Mouse (Mus musculus): ENCODE results near the gene Gm20481. TPM values are rescaled to one million over a fixed set of nuclear protein-coding genes. Genes with fewer than 3 reads are reported as not detected.
A peak's percentile ranks its signal among the peaks of the same experiment; 100 is the strongest.

Gene Gm20481
- polyA plus RNA-seq, 1 experiment from 2014 or later = not detected

DNA sequence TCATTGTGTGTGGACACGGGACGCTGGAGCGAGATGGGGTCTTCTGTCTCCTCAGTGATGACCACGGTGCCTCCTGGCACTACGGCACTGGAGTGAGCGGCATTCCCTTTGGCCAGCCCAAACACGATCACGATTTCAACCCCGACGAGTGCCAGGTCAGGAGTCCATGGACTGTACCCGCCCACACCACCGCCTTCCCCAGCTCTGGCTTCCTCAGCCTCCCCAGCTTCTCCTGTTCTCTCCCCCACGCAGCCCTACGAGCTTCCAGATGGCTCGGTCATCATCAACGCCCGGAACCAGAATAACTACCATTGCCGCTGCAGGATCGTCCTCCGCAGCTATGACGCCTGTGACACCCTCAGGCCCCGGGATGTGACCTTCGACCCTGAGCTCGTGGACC is 35.7 kb upstream of the Gm20481 start:
- Histone ChIP-seq H3K27me3 (replicated peaks; ENCODE audit: control insufficient read depth, insufficient read depth, low read length) (no peaks in the 10 kb centered on the region), H3K9me3 (replicated peaks; ENCODE audit: control insufficient read depth, low read length) (no peaks in the 10 kb centered on the region), H3K4me2 (ENCODE audit: low read length) (no peak overlapping the region), H3K36me3 (ENCODE audit: control insufficient read depth, insufficient read depth, low read length) (0 out of 2 replicates have a peak, but pooled peaks cover 6% of the 10 kb centered on the region), H3K4me1 (ENCODE audit: control insufficient read depth, insufficient read depth, low read length) (peaks cover 7% of the 10 kb centered on the region; the same call in 1 of the 2 replicates), H3K27ac (ENCODE audit: low read depth, low read length) (peak overlapping the region; percentile 30; the same call in 1 of the 2 replicates), H3K4me3 (ENCODE audit: low read depth, low read length) (no peak overlapping the region), H3K9ac (ENCODE audit: low read length) (no peak overlapping the region)
- 80% methylated on average over 24 of the region's 24 CpGs for whole genome bisulfite sequencing
- ATAC-seq (no peak), DNase-seq (ENCODE audit: low spot score) (no peak)

DNA sequence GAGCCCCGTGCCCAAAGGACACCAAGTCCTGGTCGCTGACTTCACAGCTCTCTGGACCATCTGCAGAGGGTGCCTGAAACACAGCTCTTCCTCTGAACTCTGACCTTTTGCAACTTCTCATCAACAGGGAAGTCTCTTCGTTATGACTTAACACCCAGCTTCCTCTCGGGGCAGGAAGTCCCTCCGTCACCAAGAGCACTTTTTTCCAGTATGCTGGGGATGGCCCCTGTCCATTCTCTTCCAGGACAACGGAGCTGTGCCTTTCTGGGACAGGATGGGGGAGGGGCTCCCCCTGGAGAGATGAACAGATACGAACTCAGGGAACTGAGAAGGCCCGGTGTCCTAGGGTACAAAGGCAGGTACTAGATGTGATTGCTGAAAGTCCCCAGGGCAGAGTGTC is 34.9 kb upstream of the Gm20481 start:
- DNase-seq (ENCODE audit: low spot score) = no peak
- H3K4me3 ChIP-seq (ENCODE audit: low read depth, low read length) = no peak overlapping the region
- no peaks in the 10 kb centered on the region for H3K27me3 ChIP-seq (replicated peaks; ENCODE audit: control insufficient read depth, insufficient read depth, low read length)
- 66% methylated on average over 8 of the region's 8 CpGs for WGBS
- peaks cover 7% of the 10 kb centered on the region; the same call in 1 of the 2 replicates for H3K4me1 ChIP-seq (ENCODE audit: control insufficient read depth, insufficient read depth, low read length)
- no peak for ATAC-seq
- H3K9ac ChIP-seq (ENCODE audit: low read length) = no peak overlapping the region
- H3K9me3 ChIP-seq (replicated peaks; ENCODE audit: control insufficient read depth, low read length) = no peaks in the 10 kb centered on the region
- no peak overlapping the region for H3K4me2 ChIP-seq (ENCODE audit: low read length)
- H3K36me3 ChIP-seq (ENCODE audit: control insufficient read depth, insufficient read depth, low read length) = 0 out of 2 replicates have a peak, but pooled peaks cover 6% of the 10 kb centered on the region
- H3K27ac ChIP-seq (ENCODE audit: low read depth, low read length) = no peak overlapping the region

- H3K4me1 ChIP-seq (ENCODE audit: control insufficient read depth, insufficient read depth, low read length) = no peaks in the 10 kb centered on the region
- H3K4me3 ChIP-seq (ENCODE audit: low read depth, low read length) = no peak overlapping the region
- H3K9ac ChIP-seq (ENCODE audit: low read length) = no peak overlapping the region
- no peak for ATAC-seq
- no peak overlapping the region for H3K27ac ChIP-seq (ENCODE audit: low read depth, low read length)
- no peaks in the 10 kb centered on the region for H3K27me3 ChIP-seq (replicated peaks; ENCODE audit: control insufficient read depth, insufficient read depth, low read length)
- H3K36me3 ChIP-seq (ENCODE audit: control insufficient read depth, insufficient read depth, low read length) = 0 out of 2 replicates have a peak, but pooled peaks cover 6% of the 10 kb centered on the region
- WGBS = 89% methylated on average over 6 of the region's 6 CpGs
- H3K9me3 ChIP-seq (replicated peaks; ENCODE audit: control insufficient read depth, low read length) = no peaks in the 10 kb centered on the region
- H3K4me2 ChIP-seq (ENCODE audit: low read length) = no peak overlapping the region
- DNase-seq (ENCODE audit: low spot score) = no peak
These were observed 31.7 kb upstream of the Gm20481 start for GRCm38 (mm10) chr17:34937960-34938505.

- Histone ChIP-seq H3K9me3 (replicated peaks; ENCODE audit: control insufficient read depth, low read length) (no peaks in the 10 kb centered on the region), H3K4me1 (ENCODE audit: control insufficient read depth, insufficient read depth, low read length) (no peaks in the 10 kb centered on the region), H3K4me2 (ENCODE audit: low read length) (peak overlapping the region; percentile 34), H3K4me3 (ENCODE audit: low read depth, low read length) (peak overlapping the region; percentile 7; the same call in 1 of the 2 replicates), H3K36me3 (ENCODE audit: control insufficient read depth, insufficient read depth, low read length) (no peaks in the 10 kb centered on the region), H3K27ac (ENCODE audit: low read depth, low read length) (no peak overlapping the region; the same call in 1 of the 2 replicates), H3K9ac (ENCODE audit: low read length) (peak overlapping the region; percentile 4; the same call in 1 of the 2 replicates), H3K27me3 (replicated peaks; ENCODE audit: control insufficient read depth, insufficient read depth, low read length) (no peaks in the 10 kb centered on the region)
- DNase-seq (ENCODE audit: low spot score) = no peak
- 5% methylated on average over 15 of the region's 15 CpGs for WGBS
- 0 out of 2 replicates have a peak, but pooled peaks have one; percentile 20 for ATAC-seq
These were observed 28.2 kb upstream of the Gm20481 start for GRCm38 (mm10) chr17:34941344-34942041.

GRCm38 (mm10) chr17:34943128-34943815 is 26.4 kb upstream of the Gm20481 start:
- no peak overlapping the region for H3K9ac ChIP-seq (ENCODE audit: low read length)
- no peak overlapping the region for H3K27ac ChIP-seq (ENCODE audit: low read depth, low read length)
- ATAC-seq = no peak
- H3K27me3 ChIP-seq (replicated peaks; ENCODE audit: control insufficient read depth, insufficient read depth, low read length) = no peaks in the 10 kb centered on the region
- H3K36me3 ChIP-seq (ENCODE audit: control insufficient read depth, insufficient read depth, low read length) = peaks cover 5% of the 10 kb centered on the region; the same call in 1 of the 2 replicates
- no peak for DNase-seq (ENCODE audit: low spot score)
- no peak overlapping the region for H3K4me3 ChIP-seq (ENCODE audit: low read depth, low read length)
- WGBS = 81% methylated on average over 4 of the region's 4 CpGs
- no peak overlapping the region for H3K4me2 ChIP-seq (ENCODE audit: low read length)
- no peaks in the 10 kb centered on the region for H3K9me3 ChIP-seq (replicated peaks; ENCODE audit: control insufficient read depth, low read length)
- H3K4me1 ChIP-seq (ENCODE audit: control insufficient read depth, insufficient read depth, low read length) = no peaks in the 10 kb centered on the region

GRCm38 (mm10) chr17:34944362-34944761 is 25.4 kb upstream of the Gm20481 start:
- Histone ChIP-seq H3K4me3 (ENCODE audit: low read depth, low read length) (no peak overlapping the region), H3K9me3 (replicated peaks; ENCODE audit: control insufficient read depth, low read length) (no peaks in the 10 kb centered on the region), H3K36me3 (ENCODE audit: control insufficient read depth, insufficient read depth, low read length) (peaks cover 13% of the 10 kb centered on the region; the same call in 1 of the 2 replicates), H3K4me1 (ENCODE audit: control insufficient read depth, insufficient read depth, low read length) (no peaks in the 10 kb centered on the region), H3K27ac (ENCODE audit: low read depth, low read length) (no peak overlapping the region), H3K27me3 (replicated peaks; ENCODE audit: control insufficient read depth, insufficient read depth, low read length) (no peaks in the 10 kb centered on the region), H3K4me2 (ENCODE audit: low read length) (no peak overlapping the region), H3K9ac (ENCODE audit: low read length) (no peak overlapping the region)
- ATAC-seq = no peak
- DNase-seq (ENCODE audit: low spot score) = no peak

DNA sequence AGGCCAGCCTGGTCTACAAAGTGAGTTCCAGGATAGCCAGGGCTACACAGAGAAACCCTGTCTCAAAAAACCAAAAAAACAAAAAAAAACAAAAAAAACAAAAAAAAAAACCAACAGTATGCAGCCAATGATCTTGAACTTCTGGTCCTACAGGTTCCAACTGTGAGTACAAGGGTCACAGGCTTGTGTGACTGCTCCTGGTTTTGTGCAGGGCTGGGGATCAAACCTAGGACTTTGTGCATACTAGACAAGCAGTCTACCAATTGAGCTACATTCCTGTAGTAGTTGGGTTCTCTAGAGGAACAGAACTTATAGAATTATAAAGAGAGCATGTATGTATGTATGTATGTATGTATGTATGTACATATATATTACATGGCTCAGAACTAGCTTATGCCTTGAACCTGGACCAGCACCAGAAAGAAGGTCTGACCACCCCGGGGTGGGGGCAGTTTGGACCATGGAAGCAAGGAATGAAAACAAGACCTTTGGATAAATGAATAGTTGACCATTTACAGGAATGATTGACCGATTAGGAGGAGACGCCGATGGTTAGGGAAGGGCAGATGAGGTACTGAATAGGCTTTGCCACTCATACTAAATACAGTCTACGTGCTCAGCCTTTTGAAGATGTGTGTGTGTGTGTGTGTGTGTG is 23.1 kb upstream of the Gm20481 start:
- H3K4me2 ChIP-seq (ENCODE audit: low read length) = no peak overlapping the region
- no peaks in the 10 kb centered on the region for H3K9me3 ChIP-seq (replicated peaks; ENCODE audit: control insufficient read depth, low read length)
- H3K36me3 ChIP-seq (ENCODE audit: control insufficient read depth, insufficient read depth, low read length) = peaks cover 34% of the 10 kb centered on the region
- ATAC-seq = no peak
- DNase-seq (ENCODE audit: low spot score) = no peak
- H3K27me3 ChIP-seq (replicated peaks; ENCODE audit: control insufficient read depth, insufficient read depth, low read length) = no peaks in the 10 kb centered on the region
- H3K27ac ChIP-seq (ENCODE audit: low read depth, low read length) = no peak overlapping the region
- H3K4me3 ChIP-seq (ENCODE audit: low read depth, low read length) = no peak overlapping the region
- WGBS = 82% methylated on average over 5 of the region's 5 CpGs
- peaks cover 9% of the 10 kb centered on the region for H3K4me1 ChIP-seq (ENCODE audit: control insufficient read depth, insufficient read depth, low read length)
- H3K9ac ChIP-seq (ENCODE audit: low read length) = no peak overlapping the region

- no peak overlapping the region for H3K9ac ChIP-seq (ENCODE audit: low read length)
- H3K4me1 ChIP-seq (ENCODE audit: control insufficient read depth, insufficient read depth, low read length) = peaks cover 9% of the 10 kb centered on the region
- 26% methylated on average over 8 of the region's 8 CpGs for WGBS
- no peaks in the 10 kb centered on the region for H3K27me3 ChIP-seq (replicated peaks; ENCODE audit: control insufficient read depth, insufficient read depth, low read length)
- no peak overlapping the region for H3K27ac ChIP-seq (ENCODE audit: low read depth, low read length)
- H3K9me3 ChIP-seq (replicated peaks; ENCODE audit: control insufficient read depth, low read length) = no peaks in the 10 kb centered on the region
- DNase-seq (ENCODE audit: low spot score) (peak; percentile 39), ATAC-seq (no peak)
- no peak overlapping the region for H3K4me2 ChIP-seq (ENCODE audit: low read length)
- H3K36me3 ChIP-seq (ENCODE audit: control insufficient read depth, insufficient read depth, low read length) = peaks cover 34% of the 10 kb centered on the region
- no peak overlapping the region for H3K4me3 ChIP-seq (ENCODE audit: low read depth, low read length)
These were observed 22.1 kb upstream of the Gm20481 start for GRCm38 (mm10) chr17:34947606-34948005.
